Mouse (Mus musculus) bone marrow, adult 2 months (tissue): ENCODE data around the gene Camk2n2. TPM values are rescaled to one million over a fixed set of nuclear protein-coding genes. Genes with fewer than 3 reads are reported as not detected.

Experiments
- H3K27ac ChIP-seq: fragments of 200-500 bp; 2 replicates; pipeline ENCODE4 v1.5.1; 2012; ENCODE audit warnings: low read depth, mild to moderate bottlenecking, control low read depth, inconsistent platforms, low read length; ENCODE audit not compliant: control insufficient read depth, poor library complexity, insufficient read depth
- H3K4me1 ChIP-seq: fragments of 200-500 bp; 2 replicates; pipeline ENCODE4 v1.6.1; 2011; ENCODE audit warnings: low read length; ENCODE audit not compliant: control insufficient read depth, insufficient read depth
- H3K4me3 ChIP-seq: fragments of 200-500 bp; replicated peaks from 2 replicates; pipeline ENCODE3; 2011; ENCODE audit warnings: mild to moderate bottlenecking, low read depth, low read length, control low read depth; ENCODE audit not compliant: control insufficient read depth
- CTCF ChIP-seq: fragments of 200-500 bp; IDR thresholded peaks from 2 replicates; pipeline ENCODE4 v1.5.1; 2011; ENCODE audit warnings: low read length, control low read depth; ENCODE audit not compliant: control insufficient read depth, insufficient read depth
- POLR2A ChIP-seq: fragments of 200-500 bp; IDR thresholded peaks from 2 replicates; pipeline ENCODE4 v1.6.1; 2011; ENCODE audit warnings: low read depth, mild to moderate bottlenecking, control low read depth, low read length, borderline replicate concordance; ENCODE audit not compliant: control insufficient read depth
- WGBS: fragments of 180-500 bp; shearing (Covaris S2); methylation state at CpG from one replicate; pipeline ENCODE4 v1.1.7; 2018; 5-methylcytosine and 5-hydroxymethylcytosine counted together
- polyA plus RNA-seq: library from polyadenylated mRNA; stranded (reverse); fragments of >200 nt; gene quantifications from 2 replicates; pipeline ENCODE4 v1.2.4, GENCODE M21; 2011; ENCODE audit warnings: low replicate concordance; ENCODE audit not compliant: missing spikeins, insufficient read depth, insufficient read length

The Camk2n2 gene
- polyA plus RNA-seq, 1 experiment: not detected

DNA sequence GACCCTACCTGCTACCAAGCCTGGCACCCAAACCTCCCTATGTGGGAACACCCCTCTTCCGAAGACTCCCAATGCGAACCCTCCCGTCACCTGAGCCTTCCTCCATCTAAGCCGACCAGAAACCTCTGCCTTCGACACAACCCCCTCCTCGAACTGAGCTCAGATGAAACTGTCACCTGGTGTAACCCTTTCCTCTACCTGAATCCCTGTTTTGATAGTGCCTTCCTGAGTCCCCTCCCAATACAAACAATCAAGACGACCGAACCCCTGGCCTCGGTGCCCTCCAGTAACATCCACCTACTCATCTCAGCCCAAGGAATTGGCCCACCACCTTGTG lies 720 bp downstream of the Camk2n2 start:
- Histone ChIP-seq H3K4me1 (no peaks in the 10 kb centered on the region; the same call in 1 of the 2 replicates), H3K27ac (no peak overlapping the region), H3K4me3 (no peak overlapping the region)
- WGBS: 1% methylated on average over 9 of the region's 9 CpGs
- TF ChIP-seq CTCF: no peak
- TF ChIP-seq POLR2A: no peak

DNA sequence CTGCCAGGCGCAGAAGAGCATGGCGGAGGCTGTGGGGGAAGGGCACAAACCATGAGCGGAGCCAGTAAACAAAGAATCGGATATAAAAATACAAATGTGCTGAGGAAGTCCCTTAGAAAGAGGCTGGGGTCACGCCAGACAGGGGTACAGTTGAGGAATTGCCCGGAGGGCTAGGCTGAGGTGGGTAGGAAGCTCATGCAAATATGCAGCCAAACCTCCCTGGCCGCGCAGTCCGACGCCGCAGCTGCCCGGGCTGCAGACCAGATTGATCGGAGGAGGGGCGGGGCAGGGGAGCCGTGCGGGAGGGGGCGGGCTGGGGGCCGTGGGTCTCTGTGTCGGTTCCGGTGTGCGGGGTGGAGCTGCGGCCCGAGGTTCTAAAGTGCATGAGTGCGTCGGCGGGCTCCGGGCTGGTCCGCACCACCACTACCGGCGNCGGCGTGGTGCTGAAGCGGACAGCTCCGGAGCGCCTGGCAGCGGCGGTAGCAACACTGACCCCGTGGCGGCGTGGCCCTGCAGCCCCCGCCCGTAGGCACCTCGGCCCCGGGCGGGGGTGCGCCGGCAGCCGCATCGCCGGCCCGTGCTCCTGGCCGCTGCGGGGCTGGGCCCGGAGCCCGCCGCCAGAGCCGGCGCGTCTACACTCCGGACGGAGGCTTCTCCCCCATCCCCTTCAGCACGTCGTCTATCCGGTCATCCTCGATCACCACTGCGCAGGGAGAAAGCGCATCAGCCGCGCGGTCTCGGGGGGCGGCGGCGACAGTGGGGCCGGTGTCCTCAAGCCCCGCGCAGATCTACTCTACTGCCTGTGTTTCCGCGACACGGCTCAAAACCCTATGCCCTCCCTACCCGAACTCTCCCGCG lies 1.3 kb downstream of the Camk2n2 start:
- no peak overlapping the region for H3K27ac ChIP-seq
- WGBS: 6% methylated on average over 82 of the region's 83 CpGs
- TF ChIP-seq CTCF (no peak), POLR2A (no peak)
- no peaks in the 10 kb centered on the region; the same call in 1 of the 2 replicates for H3K4me1 ChIP-seq
- no peak overlapping the region for H3K4me3 ChIP-seq

DNA sequence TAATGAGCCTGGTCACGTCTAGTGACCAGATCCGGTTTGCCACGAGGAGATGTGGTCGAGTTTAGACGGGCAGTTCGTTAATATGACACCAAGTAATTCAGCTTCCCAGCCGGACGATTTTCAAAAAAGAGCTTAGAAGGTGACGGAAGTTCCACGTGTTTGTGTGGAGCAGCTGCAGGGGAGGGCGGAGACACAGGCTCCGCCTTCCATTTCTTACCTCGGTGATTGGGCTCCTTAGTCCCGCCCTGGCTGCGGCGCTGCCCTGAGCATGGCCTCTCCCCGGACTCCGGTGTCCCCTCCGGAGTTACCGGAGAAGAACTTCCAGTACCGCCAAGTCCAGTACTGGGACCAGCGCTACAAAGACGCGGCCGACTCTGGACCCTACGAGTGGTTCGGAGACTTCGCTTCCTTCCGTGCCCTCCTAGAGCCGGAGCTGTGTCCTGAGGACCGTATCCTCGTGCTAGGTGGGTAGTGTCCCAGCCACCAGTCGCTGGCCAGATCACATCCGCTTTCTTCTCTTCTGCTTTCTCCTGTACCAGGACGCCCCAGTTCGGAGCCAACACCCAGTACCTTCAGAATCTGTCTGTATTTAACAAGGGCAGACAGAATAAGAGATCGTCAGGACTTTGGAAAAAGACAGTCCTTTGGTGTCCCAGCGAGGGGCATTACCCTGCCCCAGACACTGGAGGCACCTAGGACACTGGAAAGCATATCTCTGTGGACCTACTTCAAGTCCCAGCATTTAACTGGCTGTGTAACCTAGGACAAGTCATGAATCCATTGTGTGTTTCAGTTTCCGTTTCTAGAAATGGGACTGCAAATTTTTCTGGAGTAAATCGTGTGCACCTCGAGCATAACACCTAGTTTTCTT lies 9.5 kb downstream of the Camk2n2 start, which contains the start of the genes Eef1akmt4, Gm49333 and Alg3:
Gene Eef1akmt4, plus strand, starts transcription at position 237 of the 871 bp plus-strand sequence.
Gene Gm49333, plus strand, starts transcription at position 254 of the 871 bp plus-strand sequence.
Gene Alg3, minus strand, starts transcription at position 379 of the 871 bp plus-strand sequence.
- WGBS: 1% methylated on average over 41 of the region's 41 CpGs
- no peak for TF ChIP-seq CTCF
- peak; percentile 51; the same call in 1 of the 2 replicates for TF ChIP-seq POLR2A
- H3K27ac ChIP-seq: no peak within 1 kb of the TSS

DNA sequence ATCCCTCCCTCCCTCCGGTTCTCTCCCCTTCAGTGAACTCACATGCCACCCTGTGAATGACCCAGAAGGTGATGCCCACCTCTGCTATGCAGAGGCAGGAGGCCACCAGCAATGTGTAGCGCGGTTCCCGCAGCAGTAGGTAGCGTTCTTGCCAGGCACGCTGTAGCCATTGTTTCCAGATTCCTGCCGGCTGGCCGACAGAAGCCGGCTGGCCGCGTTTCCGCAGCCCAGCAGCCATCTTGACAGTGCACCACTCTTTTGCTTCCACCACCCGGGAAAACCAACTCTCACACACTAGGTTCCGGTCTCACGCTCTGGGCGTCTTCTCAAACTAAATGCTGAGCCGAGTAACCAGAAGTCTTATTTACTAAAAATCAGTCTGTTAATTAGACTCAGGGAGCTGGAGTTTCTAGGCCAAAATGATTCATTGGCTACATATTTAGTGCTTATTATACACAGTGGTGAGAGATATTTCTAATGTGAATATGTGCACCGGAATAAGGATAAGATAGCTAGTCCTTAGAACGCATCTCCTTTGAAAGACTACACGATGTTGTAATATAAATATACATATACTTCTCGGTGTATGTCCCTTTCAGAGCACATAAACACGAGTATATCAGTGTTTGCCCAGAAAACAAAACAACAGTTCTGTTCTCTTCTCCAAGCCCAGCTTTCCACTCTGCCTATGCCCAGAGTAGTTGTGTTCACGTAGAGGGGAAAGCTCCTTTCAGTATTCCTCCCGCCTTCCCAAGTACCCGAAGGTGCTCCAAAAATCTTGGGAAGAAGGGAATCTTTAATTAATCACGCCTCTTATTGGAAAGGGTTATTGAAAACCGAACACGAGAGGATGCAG lies 10.4 kb downstream of the Camk2n2 start:
- Histone ChIP-seq H3K4me1 (no peaks in the 10 kb centered on the region), H3K27ac (no peak overlapping the region), H3K4me3 (peak overlapping the region; percentile 100)
- under 1% methylated on average over 28 of the region's 28 CpGs for WGBS
- TF ChIP-seq POLR2A (peak; percentile 96), CTCF (peak; percentile 21; the same call in 1 of the 2 replicates)

More for the DNA sequence above, 9.5 kb downstream of the Camk2n2 start, which contains the start of the genes Eef1akmt4, Gm49333 and Alg3:
- H3K4me1 ChIP-seq: no peaks in the 10 kb centered on the region
- H3K4me3 ChIP-seq: peak within 1 kb of the TSS; percentile 100

DNA sequence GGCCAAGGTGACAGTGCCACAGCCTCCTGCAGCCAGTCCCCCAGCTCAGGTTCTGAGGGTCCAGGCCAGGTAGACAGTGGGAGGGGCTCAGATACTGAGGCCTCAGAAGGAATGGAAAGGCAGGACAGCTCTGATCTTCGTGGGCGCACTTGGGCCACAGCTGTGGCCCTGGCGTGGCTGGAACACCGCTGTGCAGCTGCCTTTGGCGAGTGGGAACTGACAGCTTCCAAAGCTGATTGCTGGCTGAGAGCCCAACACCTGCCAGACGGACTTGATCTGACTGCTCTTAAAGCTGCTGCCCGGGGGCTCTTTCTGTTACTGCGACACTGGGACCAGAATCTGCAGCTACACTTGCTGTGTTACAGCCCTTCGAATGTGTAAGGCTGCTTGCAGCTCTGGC lies 16.4 kb downstream of the Camk2n2 start:
- no peak for TF ChIP-seq CTCF
- no peak for TF ChIP-seq POLR2A
- 77% methylated on average over 9 of the region's 9 CpGs for WGBS
- H3K27ac ChIP-seq: no peak overlapping the region
- H3K4me1 ChIP-seq: no peaks in the 10 kb centered on the region
- no peak overlapping the region for H3K4me3 ChIP-seq

DNA sequence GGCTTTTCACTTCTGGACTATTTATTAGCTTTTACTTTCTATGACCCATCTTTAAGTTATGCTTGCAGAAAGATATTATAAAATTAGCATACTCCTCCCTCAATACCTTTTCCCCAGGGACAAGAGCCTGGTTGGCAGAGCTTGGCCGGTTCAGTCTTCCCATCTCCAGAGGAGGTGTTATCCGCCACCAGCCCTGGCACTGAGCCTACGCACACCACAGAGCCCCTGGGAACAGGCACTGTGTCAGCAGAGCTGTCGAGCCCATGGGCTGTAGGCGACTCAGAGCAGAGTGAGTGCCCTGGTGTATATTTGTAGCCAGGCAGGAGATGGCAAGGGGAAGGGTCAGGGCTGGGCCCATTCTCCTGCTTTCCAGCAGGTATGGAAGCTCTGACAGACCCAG lies 20.6 kb downstream of the Camk2n2 start:
- Histone ChIP-seq H3K4me1 (no peaks in the 10 kb centered on the region), H3K27ac (no peak overlapping the region), H3K4me3 (no peak overlapping the region)
- 78% methylated on average over 5 of the region's 5 CpGs for WGBS
- TF ChIP-seq POLR2A (no peak), CTCF (no peak)

DNA sequence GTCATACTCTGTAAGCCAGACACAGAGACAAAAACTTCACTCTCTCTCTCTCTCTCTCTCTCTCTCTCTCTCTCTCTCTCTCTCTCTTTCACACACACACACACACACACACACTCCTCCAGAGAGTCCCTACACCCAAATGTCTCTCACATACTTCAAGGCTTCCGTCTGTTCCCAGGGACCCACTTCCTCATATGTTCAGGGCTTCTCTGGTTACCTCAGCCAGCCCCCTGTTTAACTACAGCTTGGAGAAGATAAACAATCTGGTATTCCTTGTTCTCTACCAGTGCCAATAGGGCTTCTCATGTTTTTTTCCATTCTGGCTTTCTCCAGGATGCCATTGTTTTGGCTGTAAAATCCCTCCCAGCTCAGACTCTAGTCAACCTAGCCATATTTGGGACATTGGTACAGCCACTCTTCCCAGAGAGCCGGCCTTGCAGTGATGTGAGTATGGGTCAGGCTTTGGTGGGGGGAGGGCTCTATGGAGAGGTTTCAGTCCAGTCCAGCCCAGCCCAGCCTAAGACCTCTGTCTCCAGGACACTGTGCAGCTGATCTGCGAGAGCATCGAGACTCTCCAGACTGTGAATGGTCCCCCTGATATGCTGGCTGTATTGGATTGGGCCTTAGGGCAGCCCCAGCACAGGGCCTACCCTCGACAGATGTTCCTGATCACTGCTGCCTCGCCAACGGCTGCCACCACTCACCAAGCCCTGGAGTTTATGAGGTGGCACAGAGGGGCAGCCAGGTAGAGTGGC lies 24.2 kb downstream of the Camk2n2 start:
- no peak overlapping the region for H3K27ac ChIP-seq
- no peaks in the 10 kb centered on the region for H3K4me1 ChIP-seq
- WGBS: 65% methylated on average over 7 of the region's 7 CpGs
- no peak for TF ChIP-seq CTCF
- no peak for TF ChIP-seq POLR2A
- H3K4me3 ChIP-seq: no peak overlapping the region
